Mouse (Mus musculus): ENCODE data around the gene 4921509C19Rik. TPM values are rescaled to one million over a fixed set of nuclear protein-coding genes. Genes with fewer than 3 reads are reported as not detected.
A peak's percentile ranks its signal among the peaks of the same experiment; 100 is the strongest.
"Not testable (repeated sequence)": the region's sequence is repeated elsewhere in the genome, so short reads cannot be mapped to it uniquely, and the experiment has no call there.

Gene 4921509C19Rik
- polyA plus RNA-seq, 1 experiment, result not detected

- Histone ChIP-seq H3K27ac (ENCODE audit: insufficient read depth, low read depth, low read length) (no peak overlapping the region), H3K27me3 (ENCODE audit: control insufficient read depth, insufficient read depth, low read length) (no peaks in the 10 kb centered on the region), H3K36me3 (ENCODE audit: control insufficient read depth, insufficient read depth, low read length) (peaks cover 52% of the 10 kb centered on the region), H3K4me1 (ENCODE audit: control insufficient read depth, insufficient read depth, insufficient read length, low read length) (no peaks in the 10 kb centered on the region), H3K4me3 (ENCODE audit: low read depth, low read length) (no peak overlapping the region)
- TF ChIP-seq POLR2A (IDR thresholded peaks at IDR 0.05; ENCODE audit: low read depth, low read length) (no peak), CTCF (IDR thresholded peaks at IDR 0.05; ENCODE audit: extremely low read depth, insufficient read length, insufficient replicate concordance, low read depth, low read length) (no peak)
- 80% methylated on average over 6 of the region's 6 CpGs for WGBS
Measured at GRCm38 (mm10) chr2:151500442-151501007, 24.6 kb upstream of the 4921509C19Rik start.

DNA sequence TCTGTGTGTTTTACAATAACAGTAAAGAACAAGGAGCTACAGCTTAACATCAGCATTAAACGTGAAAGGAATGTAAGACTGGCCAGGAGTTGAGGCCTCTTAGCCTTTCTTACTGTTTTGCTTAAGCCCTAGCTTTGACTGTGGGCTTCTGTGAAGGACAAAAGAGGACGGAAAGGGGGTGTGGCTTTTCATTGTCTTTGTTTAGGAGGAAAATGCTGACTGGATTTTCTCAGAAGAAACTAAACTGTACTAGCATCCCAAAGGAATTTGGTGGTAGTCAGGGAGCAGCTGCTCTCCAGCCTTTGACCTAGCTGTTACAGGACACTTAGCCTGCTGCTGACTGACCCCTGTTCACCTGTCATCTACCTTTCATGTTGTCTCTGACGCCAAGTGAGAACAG, 22.4 kb upstream of the 4921509C19Rik start:
- Histone ChIP-seq H3K27ac (ENCODE audit: insufficient read depth, low read depth, low read length) (no peak overlapping the region), H3K36me3 (ENCODE audit: control insufficient read depth, insufficient read depth, low read length) (peaks cover 34% of the 10 kb centered on the region), H3K4me1 (ENCODE audit: control insufficient read depth, insufficient read depth, insufficient read length, low read length) (no peaks in the 10 kb centered on the region), H3K27me3 (ENCODE audit: control insufficient read depth, insufficient read depth, low read length) (no peaks in the 10 kb centered on the region), H3K4me3 (ENCODE audit: low read depth, low read length) (no peak overlapping the region)
- WGBS, result 71% methylated on average over 3 of the region's 3 CpGs
- TF ChIP-seq CTCF (IDR thresholded peaks at IDR 0.05; ENCODE audit: extremely low read depth, insufficient read length, insufficient replicate concordance, low read depth, low read length), result no peak
- no peak for TF ChIP-seq POLR2A (IDR thresholded peaks at IDR 0.05; ENCODE audit: low read depth, low read length)

GRCm38 (mm10) chr2:151494035-151494803, 18.3 kb upstream of the 4921509C19Rik start, which contains the start of gene Nsfl1c:
Gene Nsfl1c, plus strand, starts transcription at chr2:151494182.
- no peaks in the 10 kb centered on the region for H3K4me1 ChIP-seq (ENCODE audit: control insufficient read depth, insufficient read depth, insufficient read length, low read length)
- peaks cover 10% of the 10 kb centered on the region for H3K36me3 ChIP-seq (ENCODE audit: control insufficient read depth, insufficient read depth, low read length)
- under 1% methylated on average over 73 of the region's 73 CpGs for WGBS
- H3K27me3 ChIP-seq (ENCODE audit: control insufficient read depth, insufficient read depth, low read length), result no peaks in the 10 kb centered on the region
- H3K27ac ChIP-seq (ENCODE audit: insufficient read depth, low read depth, low read length), result no peak within 1 kb of the TSS
- TF ChIP-seq POLR2A (IDR thresholded peaks at IDR 0.05; ENCODE audit: low read depth, low read length), result peak; percentile 67
- peak; percentile 94 for TF ChIP-seq CTCF (IDR thresholded peaks at IDR 0.05; ENCODE audit: extremely low read depth, insufficient read length, insufficient replicate concordance, low read depth, low read length)
- H3K4me3 ChIP-seq (ENCODE audit: low read depth, low read length), result peak within 1 kb of the TSS; percentile 95

DNA sequence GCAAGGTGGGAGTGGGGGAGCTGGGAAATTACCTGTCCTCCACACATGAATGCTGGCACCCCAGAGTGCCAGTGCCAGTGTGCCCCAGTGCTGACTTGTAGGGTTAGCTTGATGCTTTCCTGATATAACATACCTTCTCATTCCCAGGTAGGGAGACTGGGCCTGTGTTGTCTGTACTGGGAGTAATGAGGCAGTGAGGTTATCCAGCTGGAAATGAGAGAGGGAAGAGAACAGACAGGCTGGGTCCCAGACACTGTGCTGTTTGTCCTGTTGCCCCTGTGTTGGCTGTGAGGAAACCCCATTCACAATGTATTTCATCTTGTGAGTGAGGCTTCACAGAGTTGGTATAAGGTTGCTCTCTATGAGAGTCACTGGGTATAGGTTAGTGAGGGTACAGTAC, 10.5 kb upstream of the 4921509C19Rik start:
- Histone ChIP-seq H3K27ac (ENCODE audit: insufficient read depth, low read depth, low read length) (no peak overlapping the region), H3K36me3 (ENCODE audit: control insufficient read depth, insufficient read depth, low read length) (no peaks in the 10 kb centered on the region)
- TF ChIP-seq POLR2A (IDR thresholded peaks at IDR 0.05; ENCODE audit: low read depth, low read length) (no peak), CTCF (IDR thresholded peaks at IDR 0.05; ENCODE audit: extremely low read depth, insufficient read length, insufficient replicate concordance, low read depth, low read length) (no peak)

DNA sequence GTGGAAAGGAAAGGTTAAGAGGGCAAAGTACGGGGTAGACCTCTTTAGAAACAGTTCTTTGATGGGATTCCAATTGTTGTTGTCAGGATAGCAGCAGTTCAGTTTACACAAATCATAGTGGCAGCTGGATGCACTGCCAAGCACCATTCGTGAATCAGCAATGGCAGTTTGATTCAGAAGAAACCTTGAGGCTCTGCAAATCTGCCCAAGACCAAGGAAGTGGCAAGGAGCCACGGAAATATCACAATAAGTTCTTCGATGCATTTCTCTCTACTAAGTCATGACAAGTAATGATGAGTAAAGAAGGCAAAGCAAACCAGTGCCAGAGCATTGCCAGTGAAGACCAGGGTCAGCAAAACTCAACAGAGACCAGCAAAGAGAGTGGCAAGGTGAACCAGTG, 41.0 kb downstream of the 4921509C19Rik start:
- 69% methylated on average over 4 of the region's 4 CpGs for WGBS
- H3K27ac ChIP-seq (ENCODE audit: insufficient read depth, low read depth, low read length); H3K4me3 ChIP-seq (ENCODE audit: low read depth, low read length); H3K4me1 ChIP-seq (ENCODE audit: control insufficient read depth, insufficient read depth, insufficient read length, low read length); H3K36me3 ChIP-seq (ENCODE audit: control insufficient read depth, insufficient read depth, low read length); H3K27me3 ChIP-seq (ENCODE audit: control insufficient read depth, insufficient read depth, low read length): not testable (repeated sequence)

More for the DNA sequence above, 10.5 kb upstream of the 4921509C19Rik start:
- H3K4me3 ChIP-seq (ENCODE audit: low read depth, low read length), result no peak overlapping the region
- no peaks in the 10 kb centered on the region for H3K4me1 ChIP-seq (ENCODE audit: control insufficient read depth, insufficient read depth, insufficient read length, low read length)
- H3K27me3 ChIP-seq (ENCODE audit: control insufficient read depth, insufficient read depth, low read length), result no peaks in the 10 kb centered on the region

GRCm38 (mm10) chr2:151434203-151434602, 41.8 kb downstream of the 4921509C19Rik start:
- H3K4me1 ChIP-seq (ENCODE audit: control insufficient read depth, insufficient read depth, insufficient read length, low read length); H3K36me3 ChIP-seq (ENCODE audit: control insufficient read depth, insufficient read depth, low read length): not testable (repeated sequence)
- WGBS, result 57% methylated on average over 4 of the region's 4 CpGs

More at GRCm38 (mm10) chr2:151434203-151434602, 41.8 kb downstream of the 4921509C19Rik start:
- not testable (repeated sequence) for H3K27me3 ChIP-seq (ENCODE audit: control insufficient read depth, insufficient read depth, low read length); H3K27ac ChIP-seq (ENCODE audit: insufficient read depth, low read depth, low read length); H3K4me3 ChIP-seq (ENCODE audit: low read depth, low read length)

Other genes with a start within 250 kb of the 4921509C19Rik start
- gene Nsfl1c, start 18.0 kb upstream of the 4921509C19Rik start, polyA plus RNA-seq (2012; rRNA removed), result 14.4 and 31.1 TPM in 2 replicates
- gene Fkbp1a, start 66.3 kb upstream of the 4921509C19Rik start, polyA plus RNA-seq (2012; rRNA removed), result 30.6 and 65.0 TPM in 2 replicates
- gene Sdcbp2, start 96.5 kb upstream of the 4921509C19Rik start, polyA plus RNA-seq (2012; rRNA removed), result 125 and 228 TPM in 2 replicates
- gene Snph, start 156.4 kb upstream of the 4921509C19Rik start, polyA plus RNA-seq (2012; rRNA removed), result 6.6 and 21.6 TPM in 2 replicates
- gene Rad21l, start 192.4 kb upstream of the 4921509C19Rik start, polyA plus RNA-seq (2012; rRNA removed), result not detected in 2 replicates
- gene Tmem74b, start 225.9 kb upstream of the 4921509C19Rik start, polyA plus RNA-seq (2012; rRNA removed), result 0.08 and 0.32 TPM in 2 replicates